Mouse (Mus musculus): ENCODE data around the gene Mab21l3. TPM values are rescaled to one million over a fixed set of nuclear protein-coding genes. Genes with fewer than 3 reads are reported as not detected.

The Mab21l3 gene
- total RNA-seq, 2 experiments from 2014 or later = not detected

DNA sequence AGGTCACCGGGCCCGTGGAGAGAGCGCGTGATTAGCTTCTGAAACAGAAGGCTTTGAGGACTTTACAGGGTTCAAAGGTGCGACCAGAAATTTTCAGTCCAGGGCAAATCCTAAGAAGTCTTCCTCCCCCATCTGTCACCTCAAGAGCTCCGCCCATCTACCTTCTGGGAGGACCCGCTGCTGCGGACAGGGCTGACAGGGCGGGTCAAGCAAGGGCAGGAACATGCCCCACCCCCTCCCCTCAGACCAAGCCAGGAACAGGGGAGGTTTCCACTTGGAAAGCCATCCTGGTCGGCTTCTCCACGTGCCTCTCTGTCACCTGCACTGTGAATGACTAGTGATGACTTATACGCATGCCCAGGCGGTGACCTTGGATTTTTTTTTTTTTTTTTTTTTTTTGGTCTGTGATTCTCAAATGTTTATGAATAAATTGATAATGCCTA, 43.2 kb downstream of the Mab21l3 start:
- no peak for ATAC-seq (replicated peaks; ENCODE audit: low FRiP score, poor library complexity, severe bottlenecking)

DNA sequence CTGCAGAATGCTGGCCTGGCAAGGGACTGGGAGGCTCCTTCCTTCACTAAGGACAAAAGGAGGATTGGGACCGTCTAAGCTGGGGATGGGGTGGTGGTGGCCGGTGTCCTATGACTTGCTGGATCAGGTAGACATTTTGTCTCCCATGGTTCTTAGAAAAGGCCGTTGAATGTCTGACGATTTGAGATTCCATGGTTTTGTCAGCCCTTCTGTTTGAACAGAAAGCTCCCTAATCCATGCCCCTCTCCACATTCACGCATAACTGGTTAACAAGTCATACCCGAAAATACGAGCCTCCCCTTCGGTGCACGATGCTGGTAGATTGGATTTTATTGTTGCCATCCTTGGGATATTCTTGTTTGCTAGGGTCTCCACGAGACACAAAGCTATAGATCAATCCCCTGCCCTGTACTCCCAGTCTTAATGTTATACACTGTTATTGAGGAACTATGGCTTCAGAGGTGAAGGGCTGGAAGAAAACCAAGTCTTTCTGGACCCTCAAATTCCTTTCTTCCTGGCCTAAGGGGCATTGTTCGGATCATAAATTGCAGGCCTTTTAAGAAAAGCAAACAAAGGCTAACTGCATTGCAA, 43.7 kb downstream of the Mab21l3 start:
- no peak for ATAC-seq (replicated peaks; ENCODE audit: low FRiP score, poor library complexity, severe bottlenecking)

GRCm38 (mm10) chr3:101804331-101804730, 44.4 kb downstream of the Mab21l3 start:
- ATAC-seq (replicated peaks; ENCODE audit: low FRiP score, poor library complexity, severe bottlenecking) = no peak

DNA sequence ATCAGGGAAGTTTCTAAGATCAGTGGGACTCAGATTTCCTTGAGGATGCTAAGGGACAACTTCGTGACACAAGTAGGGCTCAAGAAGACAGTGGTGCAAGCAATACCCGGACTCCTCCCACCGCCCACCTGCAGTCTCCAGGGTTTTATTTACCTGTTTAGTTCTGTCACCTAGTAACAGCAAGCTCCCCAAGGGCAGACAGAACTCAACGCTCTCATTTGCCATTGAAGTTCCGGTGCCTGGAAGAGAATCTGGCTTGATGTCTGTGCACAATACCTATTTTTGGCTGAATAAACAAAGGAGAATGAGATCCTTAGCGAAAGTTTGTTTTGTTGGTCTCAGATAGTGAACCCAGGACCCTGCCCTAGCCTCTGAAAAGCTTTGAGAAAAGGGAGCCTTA, 45.0 kb downstream of the Mab21l3 start:
- ATAC-seq (replicated peaks; ENCODE audit: low FRiP score, poor library complexity, severe bottlenecking) = no peak

- ATAC-seq (replicated peaks; ENCODE audit: low FRiP score, poor library complexity, severe bottlenecking) = no peak
These were observed 46.0 kb downstream of the Mab21l3 start for GRCm38 (mm10) chr3:101802746-101803145.

DNA sequence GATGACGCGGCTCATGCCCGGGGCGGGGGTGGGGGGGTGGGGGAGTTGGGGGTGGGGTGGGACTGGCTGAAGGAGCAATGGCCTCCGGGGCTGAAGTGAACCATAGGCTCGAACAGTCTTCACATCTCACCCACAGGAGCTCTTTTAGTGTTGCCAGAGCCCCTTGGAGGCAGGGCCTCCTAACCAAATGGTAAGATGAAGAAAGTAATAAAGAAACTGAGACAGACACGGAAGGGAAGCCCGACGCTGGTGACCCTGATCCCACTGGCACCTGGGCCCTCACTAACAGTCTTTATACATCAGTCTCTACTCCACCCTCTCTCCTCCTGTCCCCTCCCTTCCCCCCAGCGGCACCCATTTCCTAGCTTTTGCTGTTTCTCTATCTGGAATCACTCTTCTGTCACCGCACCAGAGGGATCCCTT, 48.2 kb downstream of the Mab21l3 start:
- ATAC-seq (replicated peaks; ENCODE audit: low FRiP score, poor library complexity, severe bottlenecking) = no peak

DNA sequence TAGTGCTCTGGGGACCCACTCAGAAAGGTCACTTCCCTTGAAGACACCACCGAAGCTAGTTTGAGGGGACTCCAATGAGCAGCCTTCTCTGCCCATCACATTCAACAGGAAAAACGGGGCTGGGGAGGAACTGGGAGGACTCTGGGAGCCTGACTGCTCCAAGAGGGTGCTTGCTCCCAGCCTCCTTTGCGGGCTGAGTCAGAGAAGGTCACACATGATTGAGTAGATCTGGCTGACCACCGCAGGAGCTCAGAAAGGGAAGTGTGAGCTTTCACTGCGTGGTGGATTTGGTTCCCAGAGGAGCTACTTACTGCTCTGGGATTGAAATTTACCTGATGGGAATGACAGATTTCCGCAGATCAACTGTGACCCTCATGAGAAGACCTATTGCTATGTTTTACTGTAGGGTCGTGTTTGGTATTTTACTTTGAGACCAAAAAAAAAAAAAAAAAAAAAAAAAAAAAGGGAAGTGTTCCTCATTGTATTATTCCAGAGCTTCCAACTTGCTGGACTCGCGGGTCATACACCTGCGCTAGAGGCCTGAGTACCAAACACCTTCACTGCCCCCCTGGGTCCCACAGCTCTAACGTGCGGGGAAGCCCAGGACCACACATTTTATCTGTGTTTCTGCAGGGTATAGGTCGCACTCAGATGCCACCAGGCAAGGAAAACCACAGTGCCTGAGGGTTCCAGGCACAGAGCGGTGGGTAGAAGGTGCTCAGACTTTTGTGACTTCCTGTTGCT, 48.7 kb downstream of the Mab21l3 start:
- no peak for ATAC-seq (replicated peaks; ENCODE audit: low FRiP score, poor library complexity, severe bottlenecking)

DNA sequence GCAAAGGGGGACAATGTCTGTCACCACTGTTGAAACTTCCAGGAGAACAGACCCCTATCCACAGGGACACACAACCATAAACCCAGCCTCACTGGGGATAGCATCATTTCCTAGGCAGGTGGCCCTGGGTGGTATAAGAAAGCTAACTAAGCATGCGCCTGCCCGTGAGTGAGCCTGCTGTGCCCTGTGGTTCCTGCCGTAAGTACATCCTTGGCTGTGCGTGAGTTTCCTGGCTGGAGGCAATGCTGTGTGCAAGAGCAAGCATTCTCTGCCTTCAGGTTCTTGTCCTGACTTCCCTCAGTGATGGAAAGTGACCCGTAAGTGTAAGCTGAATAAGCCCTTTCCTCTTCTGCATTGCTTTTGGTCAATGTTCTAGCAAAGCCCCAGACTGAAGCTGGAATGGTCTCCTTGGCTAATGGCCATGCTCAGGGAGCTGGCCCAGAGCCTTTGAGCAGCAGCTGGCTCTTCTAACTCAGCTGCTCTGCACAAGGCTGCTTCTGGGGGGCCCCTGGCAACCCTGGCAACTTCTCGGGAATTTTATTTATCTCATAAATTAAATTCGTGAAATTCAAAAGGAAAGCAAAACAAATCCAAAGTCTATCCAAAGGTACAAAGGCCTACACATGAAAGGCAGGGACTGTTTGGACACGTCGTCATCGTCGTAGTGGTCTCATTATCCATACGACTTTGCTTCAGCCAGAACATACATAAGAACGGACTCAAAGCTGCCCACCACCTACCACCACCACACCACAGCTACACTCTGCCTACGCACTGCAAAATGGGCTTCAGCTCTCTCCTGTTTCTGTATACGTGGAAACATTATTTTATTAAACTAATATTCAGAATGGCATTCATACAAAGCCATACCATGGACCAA, 50.7 kb downstream of the Mab21l3 start:
- ATAC-seq (replicated peaks; ENCODE audit: low FRiP score, poor library complexity, severe bottlenecking) = no peak

DNA sequence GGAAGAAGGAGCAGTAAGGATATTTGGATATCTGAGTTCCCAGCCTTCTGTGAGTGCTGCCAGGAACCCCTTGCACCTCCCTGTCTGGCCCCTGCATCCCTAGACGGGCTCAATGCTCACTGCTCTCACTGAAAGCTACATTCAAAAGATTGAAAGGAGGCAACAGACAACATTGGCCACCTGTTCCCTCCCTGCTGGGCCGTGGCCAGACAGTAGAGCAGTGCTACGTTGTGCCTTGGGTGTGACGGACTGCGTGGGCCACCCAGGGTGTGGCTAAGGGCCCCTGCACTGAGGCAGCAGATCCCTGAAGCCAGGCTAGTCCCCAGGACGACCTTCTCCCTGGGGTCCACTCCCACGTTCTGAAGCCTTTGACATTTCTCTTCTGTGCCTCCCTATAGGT, 52.5 kb downstream of the Mab21l3 start:
- no peak for ATAC-seq (replicated peaks; ENCODE audit: low FRiP score, poor library complexity, severe bottlenecking)

DNA sequence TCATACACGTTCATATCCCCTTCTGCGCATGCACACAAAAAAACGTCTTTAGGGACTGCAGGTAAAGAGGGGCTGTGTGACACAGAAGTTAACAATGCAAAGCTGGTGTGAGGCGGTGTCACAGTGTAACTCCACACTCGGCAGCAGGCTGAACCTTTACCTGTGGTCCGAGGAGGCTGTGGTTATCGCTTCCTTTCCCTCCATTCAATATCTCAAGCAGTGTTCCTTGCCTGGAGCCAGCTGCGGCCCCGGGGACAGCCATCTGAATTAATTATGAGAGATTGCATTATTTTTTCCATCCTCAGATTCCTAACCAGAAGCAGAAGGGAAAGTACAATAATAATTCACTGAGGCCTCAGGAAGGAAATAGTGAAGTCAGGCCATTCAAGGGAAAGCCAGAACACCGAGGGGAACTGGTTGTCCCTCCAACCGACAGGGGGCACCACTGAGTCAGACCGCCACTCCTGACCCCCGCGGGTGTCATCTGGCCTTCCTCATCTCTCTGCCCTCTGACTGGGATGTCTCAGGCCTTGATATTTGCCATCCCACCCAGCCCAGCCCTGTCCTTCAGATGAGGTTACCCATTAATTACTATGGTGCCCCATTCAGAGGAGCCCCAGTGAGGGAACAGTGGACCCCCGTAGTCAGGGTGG, 53.2 kb downstream of the Mab21l3 start:
- ATAC-seq (replicated peaks; ENCODE audit: low FRiP score, poor library complexity, severe bottlenecking) = no peak

DNA sequence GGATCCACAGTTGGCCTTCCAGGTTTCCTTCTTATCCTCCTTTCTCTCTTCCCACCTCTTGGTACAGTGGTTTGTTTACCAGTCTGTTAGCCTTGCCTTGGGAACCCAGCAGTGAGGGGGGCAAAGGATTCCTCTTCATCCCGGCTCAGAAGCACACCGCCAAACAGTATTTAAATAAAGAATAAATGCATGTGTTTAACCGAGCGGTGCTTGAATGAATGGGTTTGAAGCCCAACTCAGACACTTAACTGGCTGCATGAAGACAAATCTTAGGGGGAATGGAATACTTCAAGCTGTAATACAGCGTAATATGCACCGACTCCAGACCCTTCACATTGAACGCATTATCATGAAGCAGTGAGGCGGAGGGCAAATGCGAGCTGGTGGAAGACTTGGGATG, 54.1 kb downstream of the Mab21l3 start:
- ATAC-seq (replicated peaks; ENCODE audit: low FRiP score, poor library complexity, severe bottlenecking) = no peak

- no peak for ATAC-seq (replicated peaks; ENCODE audit: low FRiP score, poor library complexity, severe bottlenecking)
These were observed 54.7 kb downstream of the Mab21l3 start for GRCm38 (mm10) chr3:101794026-101794425.

GRCm38 (mm10) chr3:101792191-101792590, 56.6 kb downstream of the Mab21l3 start:
- no peak for ATAC-seq (replicated peaks; ENCODE audit: low FRiP score, poor library complexity, severe bottlenecking)

DNA sequence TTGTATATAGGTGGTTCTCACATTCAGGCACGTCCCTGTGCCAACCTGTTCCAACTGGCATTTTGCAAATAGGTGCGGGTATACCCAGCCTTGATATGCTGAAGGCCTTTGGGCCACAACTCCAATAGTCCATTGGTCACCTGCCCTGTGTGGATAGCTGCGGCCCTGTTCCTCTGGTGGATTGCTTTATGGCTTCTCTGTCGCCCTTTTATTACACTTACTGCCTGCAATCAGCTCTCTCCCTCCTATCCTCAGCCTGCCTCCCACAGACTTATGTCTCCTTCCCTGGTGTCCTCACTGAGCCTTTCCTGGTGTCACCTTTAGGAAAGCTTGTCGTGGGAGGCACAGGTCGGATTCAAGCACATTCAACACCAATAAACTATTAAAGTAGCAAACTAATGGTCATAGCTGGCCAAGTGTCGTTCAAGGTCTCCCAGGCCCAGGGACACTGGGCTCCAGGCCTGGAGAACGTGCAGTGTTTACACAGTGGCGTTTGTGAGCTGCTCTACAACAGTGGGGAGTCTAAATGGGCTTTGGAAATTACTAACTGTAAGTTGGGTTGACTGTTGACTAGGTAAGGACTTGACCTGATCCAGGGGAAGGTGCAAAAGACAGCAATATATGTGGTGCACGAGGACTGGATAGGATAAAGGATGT, 63.9 kb downstream of the Mab21l3 start:
- no peak for ATAC-seq (replicated peaks; ENCODE audit: low FRiP score, poor library complexity, severe bottlenecking)

GRCm38 (mm10) chr3:101783793-101784192, 65.0 kb downstream of the Mab21l3 start:
- no peak for ATAC-seq (replicated peaks; ENCODE audit: low FRiP score, poor library complexity, severe bottlenecking)

DNA sequence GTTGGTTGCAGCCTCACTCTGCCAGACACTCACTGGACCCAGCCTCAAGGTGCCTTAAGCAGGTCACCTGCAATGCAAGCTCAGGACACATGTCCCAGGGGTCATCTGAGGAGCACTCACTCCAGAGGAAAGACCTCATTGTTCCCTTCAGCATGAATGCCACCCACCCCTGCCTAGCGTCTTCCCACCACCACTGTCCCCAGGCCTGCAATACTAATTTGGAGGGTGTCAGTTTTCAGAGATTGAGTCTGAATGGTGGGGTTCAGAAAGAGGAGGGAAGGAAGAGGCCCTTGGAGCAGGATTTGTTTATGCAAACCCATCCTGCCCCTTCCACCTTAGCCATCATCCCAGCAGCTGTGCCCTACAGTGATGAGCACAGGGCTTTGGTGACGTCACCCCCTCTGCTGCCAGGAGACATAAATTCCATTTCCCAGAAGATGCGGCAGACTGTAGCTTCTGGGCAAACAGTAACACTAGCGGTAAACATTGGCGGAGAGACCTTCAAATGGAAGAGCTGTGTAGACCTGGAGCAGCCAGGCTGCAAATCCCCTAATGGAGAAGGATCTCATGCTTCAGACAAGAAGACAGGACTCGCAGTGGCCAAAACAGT, 67.8 kb downstream of the Mab21l3 start:
- ATAC-seq (replicated peaks; ENCODE audit: low FRiP score, poor library complexity, severe bottlenecking) = no peak

- ATAC-seq (replicated peaks; ENCODE audit: low FRiP score, poor library complexity, severe bottlenecking) = no peak
These were observed 69.7 kb downstream of the Mab21l3 start for GRCm38 (mm10) chr3:101778896-101779665.

GRCm38 (mm10) chr3:101775732-101776131, 73.0 kb downstream of the Mab21l3 start:
- no peak for ATAC-seq (replicated peaks; ENCODE audit: low FRiP score, poor library complexity, severe bottlenecking)

- ATAC-seq (replicated peaks; ENCODE audit: low FRiP score, poor library complexity, severe bottlenecking) = no peak
These were observed 78.2 kb downstream of the Mab21l3 start for GRCm38 (mm10) chr3:101770540-101770939.
